Mouse (Mus musculus) left cerebral cortex, adult 11 months (tissue): ENCODE results near the gene Adarb2.

Experiments
- DNase-seq: peaks from one replicate; pipeline ENCODE4 v3.0.0; 2022; ENCODE audit warnings: low spot score

Adarb2 gene

DNA sequence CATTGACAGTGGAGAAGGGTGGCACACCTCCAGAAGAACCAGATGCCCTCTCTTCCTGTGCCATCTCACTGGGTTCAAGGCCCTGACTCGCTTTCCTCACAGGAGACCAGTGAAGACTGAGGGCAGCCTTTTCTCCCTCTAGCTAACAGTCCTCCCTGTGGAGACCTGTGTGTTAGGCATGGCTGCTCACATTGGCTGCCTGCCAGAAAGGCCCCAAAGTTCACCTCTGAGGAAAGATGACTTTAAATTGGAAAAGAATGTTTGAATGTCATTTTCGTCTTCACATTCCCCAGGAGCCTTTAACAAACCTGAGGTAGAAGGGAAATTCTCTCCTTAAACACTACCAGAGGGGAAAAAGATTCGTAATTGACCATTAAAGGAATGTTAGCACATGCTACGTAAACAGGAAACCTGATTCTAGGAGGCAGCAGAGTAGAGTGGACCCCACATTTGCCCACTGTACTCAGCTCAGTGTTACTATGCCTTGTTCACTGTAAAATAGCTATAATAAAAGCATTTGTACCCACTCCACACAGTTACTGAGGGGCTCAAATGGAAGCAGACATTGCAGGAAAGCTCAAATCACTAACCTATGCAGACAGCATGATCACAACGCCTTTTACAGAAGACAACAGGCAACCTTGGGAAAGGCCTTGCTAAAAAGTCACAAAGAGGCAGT, 285.2 kb downstream of the Adarb2 start:
- no peak for DNase-seq

DNA sequence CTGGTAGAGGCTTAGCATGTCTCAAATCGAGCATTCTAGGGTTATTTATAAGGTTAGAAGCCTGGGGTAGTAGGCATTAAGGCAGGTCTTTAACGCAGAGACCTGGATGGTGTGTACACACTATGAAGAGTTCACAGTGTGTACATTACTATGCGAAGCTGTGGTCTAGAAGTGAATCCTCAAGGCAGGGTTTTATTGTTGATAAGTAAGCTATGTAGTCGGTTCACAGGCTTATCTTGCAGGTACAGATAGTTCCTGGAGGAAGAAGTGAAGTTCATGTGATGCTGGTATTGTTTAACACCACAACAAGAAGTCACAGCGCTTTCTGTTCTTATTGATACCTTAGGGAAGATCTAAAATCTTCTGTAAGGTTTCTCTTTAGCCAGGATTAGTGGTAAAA, 290.7 kb downstream of the Adarb2 start:
- DNase-seq: no peak

DNA sequence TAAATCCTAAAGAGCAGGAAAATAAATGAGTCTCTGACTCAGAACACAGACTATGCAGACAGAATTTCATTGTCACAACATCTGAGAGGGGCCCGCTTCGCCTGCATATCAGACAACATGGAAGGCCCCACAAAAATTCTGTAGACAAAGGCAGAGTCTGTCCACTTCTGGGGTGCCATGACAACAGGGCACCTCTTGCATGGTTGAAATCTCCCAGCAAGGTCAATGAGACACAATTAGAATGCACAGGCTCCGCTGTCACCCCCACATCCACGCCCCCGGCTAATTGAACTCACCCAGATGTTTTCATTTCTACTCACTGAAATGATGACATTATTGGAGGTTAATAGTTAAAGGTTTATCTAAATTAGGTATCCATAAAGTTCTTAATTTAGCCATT, 296.9 kb downstream of the Adarb2 start:
- no peak for DNase-seq

DNA sequence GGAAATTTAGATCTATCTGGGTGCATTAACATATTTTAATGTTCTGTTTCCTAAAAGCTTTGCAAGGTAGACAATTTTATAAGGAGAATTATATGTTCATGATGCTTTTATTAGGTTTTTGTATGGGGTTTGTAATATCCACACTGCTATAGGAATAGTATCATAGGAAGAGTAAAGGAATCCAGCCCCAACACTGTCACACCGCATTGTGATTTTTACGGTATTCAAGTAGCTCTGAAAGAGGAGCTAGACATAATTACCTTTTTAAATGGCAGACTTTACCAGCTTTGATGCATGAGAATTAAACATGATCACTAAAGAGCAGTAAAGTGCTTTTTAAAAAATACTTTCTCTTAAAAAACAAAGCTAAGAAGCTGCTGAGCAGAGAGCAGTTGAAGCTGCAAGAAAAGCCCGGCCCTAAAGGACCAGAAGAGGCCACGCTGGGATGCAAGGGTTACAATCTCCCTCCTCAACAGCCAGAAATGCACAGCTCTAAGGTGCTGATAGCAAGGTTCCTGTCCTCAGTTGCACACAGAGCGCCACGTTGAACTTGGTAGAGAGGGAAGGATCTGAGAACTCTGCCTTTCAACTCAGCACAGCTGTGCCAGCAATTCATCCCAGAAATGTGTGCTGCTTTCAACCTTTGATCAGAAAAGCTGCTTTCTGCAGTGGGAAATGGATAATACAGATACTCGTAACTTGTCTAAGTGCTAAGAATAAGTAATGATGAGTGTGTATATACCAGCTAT, 308.6 kb downstream of the Adarb2 start:
- no peak for DNase-seq

DNA sequence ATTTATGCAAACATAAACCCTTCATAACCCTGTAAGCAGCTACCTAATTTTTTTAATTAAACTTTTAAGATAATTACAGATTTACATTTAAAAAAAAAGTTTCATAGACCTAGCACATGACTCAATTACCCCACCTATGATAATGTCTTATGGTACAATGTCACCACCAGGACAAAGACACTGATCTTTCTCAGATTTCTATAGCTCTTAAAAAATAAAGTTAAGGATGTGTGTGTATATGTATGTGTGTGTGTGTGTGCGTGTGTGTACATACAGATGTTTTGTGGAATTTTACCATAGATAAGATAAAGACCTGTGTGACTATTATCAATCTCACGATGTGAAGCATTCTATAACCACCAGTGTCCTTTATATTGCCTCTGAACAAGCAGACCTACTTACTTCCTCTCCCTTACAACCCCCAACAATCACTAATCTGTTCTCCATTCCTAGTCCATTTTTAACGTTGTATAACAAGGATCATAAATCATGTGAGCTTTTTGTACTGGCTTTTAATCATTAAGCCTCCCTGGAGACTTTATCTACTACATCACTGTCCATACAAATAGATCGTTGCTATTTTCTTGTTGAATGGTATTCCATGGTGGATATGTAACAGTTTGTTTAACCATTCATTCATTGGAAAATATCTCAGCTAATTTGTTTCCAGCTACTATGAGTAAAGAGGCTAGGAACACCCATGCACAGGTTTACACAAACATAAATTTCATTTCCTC, 313.5 kb downstream of the Adarb2 start:
- no peak for DNase-seq

DNA sequence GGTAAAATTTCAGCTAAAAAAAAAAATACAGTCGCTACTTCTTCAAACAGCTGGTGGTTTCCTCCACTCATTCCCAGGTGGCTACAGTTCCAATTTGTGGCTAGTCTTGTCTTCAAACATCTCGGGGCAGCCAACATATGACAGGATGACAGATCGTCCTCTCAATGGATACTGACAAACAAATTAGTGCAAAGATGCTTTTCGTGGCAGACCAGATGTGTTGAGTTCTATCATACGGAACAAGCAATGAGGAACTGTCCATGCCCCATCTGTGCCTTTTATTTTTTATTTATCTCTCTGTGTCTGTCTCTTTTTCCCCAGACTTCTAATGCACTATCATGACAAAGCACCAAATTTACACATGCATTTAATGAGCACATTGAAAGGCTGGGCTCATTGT, 316.5 kb downstream of the Adarb2 start:
- no peak for DNase-seq

DNA sequence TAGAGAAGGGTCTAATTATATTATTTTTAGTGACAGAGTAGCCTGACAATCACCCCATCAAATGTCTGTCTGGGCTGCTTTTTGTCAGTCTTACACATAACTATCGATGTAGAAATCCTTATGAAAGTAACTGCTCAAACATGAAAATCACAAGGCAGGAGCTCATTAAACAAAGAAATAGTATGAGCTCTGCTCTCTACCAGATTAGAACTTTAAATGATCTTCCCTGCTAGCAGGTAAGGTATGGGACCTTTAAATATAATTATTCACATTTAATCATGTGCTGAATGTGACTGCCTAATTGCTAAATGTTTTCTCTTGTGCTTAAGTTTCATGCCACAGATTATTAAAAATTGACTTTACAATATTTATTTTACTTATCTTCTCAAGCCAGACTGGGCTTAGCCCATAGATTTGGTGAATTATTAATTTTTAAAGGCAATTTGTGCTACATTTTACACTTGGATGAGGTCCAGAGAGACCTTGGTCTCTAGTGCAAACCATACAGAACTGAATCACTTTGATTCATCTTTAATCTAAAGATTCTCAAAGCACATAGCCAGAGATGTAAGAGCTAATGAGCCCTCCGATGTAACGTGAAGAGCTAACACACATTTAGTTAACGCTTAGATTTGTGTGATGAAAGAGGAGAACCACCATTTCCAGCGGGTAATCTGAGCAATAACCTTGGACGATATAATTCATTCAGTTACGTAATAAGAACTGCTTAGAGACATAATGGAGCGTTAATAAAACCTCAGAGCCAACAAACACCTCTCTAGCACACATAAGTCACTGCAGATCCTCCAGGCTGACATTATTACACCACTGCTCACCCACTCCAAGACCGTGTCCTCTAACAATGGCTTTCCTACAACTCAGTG, 323.3 kb downstream of the Adarb2 start:
- no peak for DNase-seq

DNA sequence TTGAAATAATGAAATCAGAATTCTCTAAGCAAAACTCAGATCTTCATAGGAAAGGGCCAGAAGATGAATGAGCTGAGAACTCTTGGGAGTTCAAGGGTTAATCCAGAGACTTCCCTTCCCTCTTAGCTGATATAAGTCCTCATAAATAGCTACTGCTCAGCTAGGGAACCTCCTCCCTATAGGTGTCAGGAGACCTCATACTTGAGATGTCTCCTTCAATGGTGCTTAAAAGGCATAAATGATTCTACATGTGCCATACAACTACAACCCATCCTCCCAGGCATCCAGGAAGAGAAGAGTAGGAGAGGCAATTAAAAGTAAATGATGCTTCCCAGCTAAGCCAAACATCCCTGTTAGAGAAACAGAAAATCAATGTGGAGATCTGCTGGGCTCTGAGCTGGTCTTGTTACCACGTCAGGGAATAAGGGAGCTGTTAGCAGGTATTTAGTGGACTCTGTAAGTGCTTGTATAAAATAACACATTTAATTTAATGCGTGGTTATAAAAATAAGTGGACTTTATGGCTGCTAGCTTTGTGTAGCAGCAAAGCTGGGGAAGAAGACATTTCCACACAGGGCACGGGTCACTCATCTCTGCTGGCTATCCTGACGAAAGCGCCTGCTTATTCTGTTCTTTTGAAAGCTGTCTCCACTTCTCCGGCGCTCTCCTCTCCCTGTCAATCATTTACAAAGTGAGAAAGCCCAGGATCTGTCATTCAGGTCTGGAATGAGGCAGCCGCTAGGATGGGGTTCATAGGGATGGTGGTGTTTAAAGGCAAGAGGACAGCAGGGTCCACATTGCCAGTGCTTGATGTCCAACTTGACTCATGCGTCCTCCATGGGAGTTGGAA, 331.8 kb downstream of the Adarb2 start:
- no peak for DNase-seq

DNA sequence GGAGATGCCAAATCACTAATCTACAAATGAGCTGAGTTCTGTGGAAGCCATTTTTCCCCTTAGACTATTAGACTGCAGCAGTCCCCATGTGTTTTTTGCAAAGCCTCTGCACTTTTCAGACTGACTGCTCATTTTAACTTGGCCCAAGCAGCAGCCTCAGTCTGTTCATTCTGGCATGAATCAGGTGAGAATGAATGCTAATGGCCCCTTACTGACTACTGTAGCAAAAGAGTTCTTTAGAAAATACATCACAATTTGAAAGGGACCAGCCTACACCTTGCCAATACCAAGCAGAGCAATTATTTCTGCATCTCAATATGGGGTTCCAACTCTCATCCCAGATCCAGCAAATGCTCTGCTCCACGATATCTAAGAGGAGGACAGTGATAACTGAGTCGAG, 335.8 kb downstream of the Adarb2 start:
- no peak for DNase-seq

DNA sequence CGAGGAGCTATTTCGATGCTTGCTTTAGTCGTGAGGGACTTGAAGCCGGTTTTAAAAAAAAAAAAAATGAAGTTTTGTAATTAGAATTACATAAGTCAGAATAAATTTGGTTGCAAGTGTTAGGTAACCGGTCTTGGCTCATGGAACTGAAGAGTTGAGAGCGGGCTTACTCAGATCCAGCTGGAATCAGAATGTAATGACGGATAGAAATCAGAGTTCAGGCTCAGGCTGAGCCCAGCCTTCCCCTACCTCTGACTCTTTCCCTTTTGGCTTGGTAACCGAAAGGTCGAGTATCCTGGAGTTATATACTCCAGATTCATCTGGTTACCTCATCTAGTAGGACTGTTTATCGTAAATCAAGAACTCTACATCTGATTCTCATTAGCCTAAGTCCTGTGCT, 336.2 kb downstream of the Adarb2 start:
- DNase-seq: no peak

DNA sequence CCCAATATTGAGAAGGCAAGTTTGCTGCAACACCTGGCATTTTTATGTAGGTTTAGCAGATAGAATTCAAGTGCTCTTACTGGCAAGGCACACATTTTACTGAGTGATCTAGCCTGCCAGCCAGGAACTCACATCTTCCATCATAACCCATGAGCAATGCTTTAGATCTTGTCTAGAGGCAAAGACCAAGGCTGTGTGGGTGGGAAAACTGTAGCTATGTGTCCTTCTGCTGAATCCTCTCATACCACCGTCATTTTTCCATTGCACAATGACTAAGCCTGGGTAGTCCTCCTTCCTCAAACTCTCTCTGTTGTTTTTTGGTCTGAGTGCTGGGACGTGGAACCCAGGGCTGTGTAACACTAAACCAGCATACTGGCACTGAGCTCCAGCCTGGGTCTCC, 340.0 kb downstream of the Adarb2 start:
- no peak for DNase-seq

DNA sequence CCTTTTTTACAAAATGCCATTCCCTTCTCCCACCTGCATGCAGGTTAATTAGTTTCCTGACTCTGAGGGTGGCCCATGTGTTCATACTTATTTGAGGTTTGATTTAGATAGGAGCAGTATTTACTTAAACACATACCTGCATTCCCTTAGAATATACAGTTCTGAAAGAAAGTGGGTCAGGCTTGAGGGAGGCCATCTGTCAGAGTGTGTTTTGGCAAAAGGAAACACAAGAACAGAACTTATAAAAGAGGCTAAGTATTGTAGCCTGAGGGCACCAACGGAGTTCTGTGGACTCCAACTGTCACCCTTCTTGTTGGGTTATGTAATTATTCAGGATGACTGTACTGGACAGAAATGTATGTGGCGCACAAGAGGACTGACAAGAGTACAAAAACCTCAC, 349.6 kb downstream of the Adarb2 start:
- DNase-seq: no peak

DNA sequence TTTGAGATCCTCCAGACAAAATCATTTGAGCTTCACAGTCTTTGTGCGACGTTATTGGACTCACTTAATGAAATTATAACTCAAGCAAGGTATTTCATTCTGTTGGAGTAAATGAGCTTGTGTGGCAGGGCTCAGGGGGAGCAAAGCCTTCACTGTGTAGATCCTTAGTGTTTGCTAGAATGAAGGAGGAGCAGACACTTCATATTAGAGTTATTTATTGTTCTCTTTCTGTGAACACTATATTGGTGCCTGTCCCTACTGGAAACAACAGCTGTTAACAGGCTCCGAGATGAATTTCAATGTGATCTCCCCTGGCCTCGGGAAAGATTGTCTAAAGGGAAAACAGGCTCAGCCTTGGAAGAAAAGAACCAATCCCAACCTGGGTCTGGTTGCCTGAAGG, 355.1 kb downstream of the Adarb2 start:
- DNase-seq: no peak

DNA sequence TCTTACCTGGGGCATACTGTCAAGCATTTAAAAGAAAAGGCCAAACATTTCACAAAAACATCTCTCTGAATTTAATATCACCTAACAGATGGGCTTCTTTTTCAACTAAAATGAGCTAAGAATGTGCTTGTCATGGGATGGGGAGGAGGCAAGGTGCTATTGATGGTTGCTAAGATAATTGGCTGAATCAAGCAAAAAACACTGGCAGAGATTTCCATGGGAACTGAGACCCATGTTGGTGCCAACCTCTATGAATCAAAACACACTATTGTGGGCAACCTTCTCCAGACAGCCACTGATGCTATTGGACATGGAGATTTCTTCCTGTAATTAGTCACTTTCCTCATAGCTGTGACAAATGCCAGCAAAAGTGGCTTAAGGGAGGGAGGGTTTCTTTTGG, 357.8 kb downstream of the Adarb2 start:
- DNase-seq: no peak

DNA sequence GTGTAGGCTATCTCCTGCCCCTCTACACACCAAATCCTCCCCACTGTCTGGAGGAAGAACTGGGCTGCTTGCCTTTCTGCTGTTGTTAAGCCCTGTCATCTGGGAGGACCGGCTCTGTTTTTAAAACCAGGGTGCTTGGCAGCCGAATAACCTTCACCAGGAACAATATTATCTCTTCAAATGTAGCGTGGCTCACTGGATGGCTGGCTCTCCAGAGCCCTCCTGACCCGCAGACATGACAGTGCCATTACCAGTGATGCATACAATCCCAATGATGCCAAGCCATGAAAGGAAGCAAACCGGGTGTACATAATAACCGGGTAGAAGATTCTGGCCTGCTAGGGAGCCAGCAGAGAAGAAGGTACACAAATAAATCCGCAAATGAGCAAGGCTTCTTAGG, 360.5 kb downstream of the Adarb2 start:
- DNase-seq: no peak

DNA sequence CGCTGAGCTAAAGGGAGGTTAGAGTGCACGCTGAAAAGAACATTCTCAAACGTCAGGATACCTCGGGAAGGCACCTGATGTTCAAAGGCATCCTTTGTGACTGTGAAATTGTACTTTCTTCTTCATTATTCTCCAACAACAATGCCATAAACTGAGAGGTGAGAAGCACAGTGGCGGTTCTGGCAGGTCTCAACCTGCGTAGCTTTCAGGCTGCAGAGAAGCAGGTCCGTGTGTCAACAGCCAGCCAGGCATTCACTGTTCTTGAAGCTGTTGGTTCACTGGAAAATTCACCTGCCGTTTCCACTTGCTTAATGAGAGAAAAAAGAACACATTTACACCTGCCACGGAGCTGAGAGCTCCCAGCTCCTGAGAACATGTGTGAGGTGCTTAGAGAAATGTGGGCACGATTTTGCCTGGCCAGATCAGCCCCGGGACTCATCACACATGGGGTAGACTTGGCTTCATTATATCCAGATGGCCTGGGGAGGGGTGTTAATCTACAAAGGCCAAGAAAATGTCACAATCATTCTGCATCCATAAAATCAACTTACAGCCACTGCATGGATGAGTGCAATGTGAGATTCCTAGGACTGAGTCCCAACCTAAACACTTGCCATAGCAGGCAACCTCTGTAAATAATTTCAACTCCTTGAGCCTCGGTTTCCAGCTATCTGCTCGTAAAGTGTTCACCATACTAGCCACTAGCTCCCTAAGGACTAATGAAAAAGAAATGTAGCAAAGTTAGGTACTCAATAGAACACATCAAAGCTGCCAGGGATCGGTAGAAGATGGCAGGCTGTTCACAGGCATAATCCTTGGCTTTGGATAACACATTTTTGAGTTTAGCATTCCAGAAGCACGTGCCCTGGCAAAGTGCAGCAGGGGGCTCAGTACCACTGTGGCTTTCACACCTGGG, 364.7 kb downstream of the Adarb2 start:
- DNase-seq: no peak

DNA sequence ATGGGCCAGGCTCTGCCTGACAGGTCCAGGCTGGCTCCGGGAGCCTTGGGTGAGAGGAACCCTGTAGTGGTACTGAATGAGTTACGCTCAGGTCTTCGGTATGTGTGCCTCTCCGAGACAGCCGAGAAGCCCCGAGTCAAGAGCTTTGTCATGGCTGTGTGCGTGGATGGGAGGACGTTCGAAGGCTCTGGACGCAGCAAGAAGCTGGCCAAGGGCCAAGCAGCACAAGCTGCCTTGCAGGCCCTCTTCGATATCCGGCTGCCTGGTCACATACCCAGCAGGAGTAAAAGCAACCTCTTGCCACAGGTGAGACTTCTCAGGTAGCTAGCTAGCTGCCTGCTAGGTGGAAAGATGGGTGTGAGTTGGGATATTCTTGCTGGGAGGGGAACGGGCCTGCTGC, 367.6 kb downstream of the Adarb2 start:
- DNase-seq: no peak

DNA sequence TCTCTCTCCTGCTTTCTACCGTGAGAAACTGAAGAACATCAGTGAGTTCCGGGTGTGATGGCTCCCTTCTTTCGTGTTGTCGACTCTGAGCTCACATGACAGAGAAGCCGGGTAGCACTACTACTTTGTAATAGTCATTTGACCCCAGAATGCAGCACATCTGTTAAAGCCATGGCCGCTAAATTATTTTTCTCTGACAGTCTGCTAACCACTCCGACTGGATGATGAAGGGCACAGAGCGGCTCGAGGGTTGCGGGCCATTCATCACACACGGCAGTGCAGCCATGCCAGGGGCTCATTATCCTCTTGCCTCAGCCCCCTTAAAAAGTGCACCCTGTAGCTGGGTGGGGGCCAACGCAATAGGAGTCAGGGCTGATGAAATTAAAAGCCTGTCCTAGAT, 371.2 kb downstream of the Adarb2 start:
- no peak for DNase-seq

DNA sequence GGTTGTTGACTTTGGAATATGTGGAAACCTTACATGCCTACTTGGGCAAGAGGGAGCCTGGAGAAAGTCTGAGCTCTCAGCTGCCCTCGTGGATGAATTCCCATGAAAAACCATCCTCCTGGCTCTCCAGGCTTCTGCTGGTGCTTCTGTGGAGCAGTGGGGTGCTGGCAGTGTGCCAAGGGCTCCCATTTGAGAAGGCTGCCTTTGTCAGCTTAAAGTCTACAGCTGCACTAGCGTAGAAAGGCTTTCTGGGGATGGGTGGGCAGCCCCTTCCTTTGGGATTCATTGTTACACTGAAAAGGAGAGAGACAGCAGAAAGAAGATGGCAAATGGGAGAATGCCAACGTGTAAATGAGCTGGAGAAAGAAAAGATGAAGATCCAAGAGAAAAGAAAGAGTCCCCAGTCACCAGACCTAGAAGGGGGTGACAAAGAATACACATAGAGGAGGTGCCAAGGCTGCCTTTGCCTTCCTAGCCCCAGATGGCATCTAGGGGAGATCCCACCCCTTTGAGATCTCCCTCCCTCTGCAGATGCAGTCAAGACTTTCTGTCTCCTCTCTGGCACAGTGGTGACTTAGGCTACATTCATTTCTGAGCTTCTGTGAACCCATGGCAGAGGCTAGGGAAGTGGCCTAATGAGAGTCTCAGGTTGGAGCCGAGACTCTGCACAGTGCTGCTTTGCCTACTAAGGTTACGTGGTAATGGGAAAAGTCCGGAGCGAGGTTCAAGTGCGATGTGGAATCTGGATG, 381.8 kb downstream of the Adarb2 start:
- no peak for DNase-seq

DNA sequence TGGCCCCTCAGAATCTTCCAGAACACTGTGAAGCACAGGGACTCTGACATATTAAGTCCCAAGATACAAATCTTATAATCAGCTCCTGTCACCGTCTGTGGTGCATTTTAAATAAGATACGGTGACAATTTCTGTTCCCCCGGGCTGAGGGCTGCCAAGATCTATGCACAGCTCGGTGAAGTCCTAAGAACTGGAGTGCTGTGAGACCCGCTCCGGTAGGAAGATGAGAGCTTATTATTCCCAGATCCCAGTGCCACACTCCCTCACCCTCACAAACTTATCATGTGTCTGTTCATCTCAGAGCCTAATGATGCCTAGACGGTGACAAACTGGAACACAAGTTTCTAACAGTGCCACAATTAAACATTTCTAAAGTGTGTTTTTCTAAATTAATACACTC, 384.8 kb downstream of the Adarb2 start:
- DNase-seq: no peak
